Mouse (Mus musculus): ENCODE measurements around the gene Pcsk1n. TPM values are rescaled to one million over a fixed set of nuclear protein-coding genes. Genes with fewer than 3 reads are reported as not detected.
A peak's percentile ranks its signal among the peaks of the same experiment; 100 is the strongest.
"Not testable (repeated sequence)": the region's sequence is repeated elsewhere in the genome, so short reads cannot be mapped to it uniquely, and the experiment has no call there.

Pcsk1n gene
- 100 to 1,000 TPM; 412 to 461 (median 441) TPM for total RNA-seq (2022)

DNA sequence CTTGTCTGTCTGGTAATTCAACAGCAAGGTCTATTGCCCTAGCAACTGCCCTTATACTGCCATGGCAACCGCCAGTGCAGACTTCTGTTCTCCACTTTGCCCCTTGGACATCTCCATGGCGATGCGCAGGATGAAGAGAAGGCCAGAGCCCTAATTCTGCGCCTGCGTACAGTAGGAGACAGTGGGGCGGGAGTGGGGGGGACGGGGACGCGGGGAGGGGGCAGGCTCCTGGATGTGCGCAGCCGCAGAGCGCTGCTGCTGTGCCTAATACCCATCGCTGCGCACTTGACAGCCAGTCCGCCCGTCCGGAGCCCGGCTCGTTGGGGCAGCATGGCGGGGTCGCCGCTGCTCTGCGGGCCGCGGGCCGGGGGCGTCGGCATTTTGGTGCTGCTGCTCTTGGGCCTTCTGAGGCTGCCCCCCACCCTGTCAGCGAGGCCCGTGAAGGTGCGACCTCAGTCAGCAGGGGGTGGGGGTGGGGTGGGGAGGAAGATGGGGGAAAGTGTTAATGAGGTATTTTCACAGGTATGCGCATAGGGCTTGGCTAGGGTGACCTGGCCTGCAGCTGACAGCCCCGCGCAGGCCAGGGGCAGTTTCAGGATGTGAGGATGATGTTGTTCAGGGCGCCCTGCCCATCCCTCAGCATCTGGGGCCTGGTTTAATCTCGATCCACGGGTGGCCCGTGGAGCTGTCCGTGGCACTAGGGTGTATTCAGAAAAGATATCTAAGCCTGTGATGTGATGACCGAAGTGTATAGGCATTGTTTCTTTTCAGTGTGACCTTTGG, at the start of gene Pcsk1n:
TSS of gene Pcsk1n (plus strand) at position 222 of the 783 bp plus-strand sequence.
- peak in 1 of 2 experiments; percentile 36 for DNase-seq (ENCODE audit: low spot score in 2 of 2)

DNA sequence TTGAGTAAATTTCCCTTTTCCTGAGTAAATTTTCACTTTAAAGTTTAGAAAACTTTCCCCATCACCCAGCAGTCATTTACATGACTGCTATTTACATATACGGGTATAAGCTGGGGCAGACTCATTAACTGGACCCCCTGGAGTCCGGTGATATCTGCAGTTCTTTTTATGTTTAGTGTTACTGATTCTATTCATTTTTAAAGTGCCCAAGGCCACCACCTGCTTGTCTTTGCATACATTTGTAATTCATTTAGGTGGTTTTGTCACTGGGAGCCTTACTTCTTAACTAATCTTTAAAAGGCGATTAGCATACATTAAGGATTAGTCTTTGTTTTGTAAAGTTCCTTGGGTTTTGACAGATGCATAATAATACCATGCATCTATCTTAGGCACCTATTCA, 49.8 kb upstream of the Pcsk1n start:
- no peak for DNase-seq (ENCODE audit: low spot score in 2 of 2)

GRCm38 (mm10) chrX:7878007-7878419, 41.6 kb upstream of the Pcsk1n start, which contains the start of gene Pim2:
TSS of gene Pim2 (plus strand) at chrX:7878262.
- DNase-seq (ENCODE audit: low spot score in 2 of 2) = peak; percentile 50 to 87

DNA sequence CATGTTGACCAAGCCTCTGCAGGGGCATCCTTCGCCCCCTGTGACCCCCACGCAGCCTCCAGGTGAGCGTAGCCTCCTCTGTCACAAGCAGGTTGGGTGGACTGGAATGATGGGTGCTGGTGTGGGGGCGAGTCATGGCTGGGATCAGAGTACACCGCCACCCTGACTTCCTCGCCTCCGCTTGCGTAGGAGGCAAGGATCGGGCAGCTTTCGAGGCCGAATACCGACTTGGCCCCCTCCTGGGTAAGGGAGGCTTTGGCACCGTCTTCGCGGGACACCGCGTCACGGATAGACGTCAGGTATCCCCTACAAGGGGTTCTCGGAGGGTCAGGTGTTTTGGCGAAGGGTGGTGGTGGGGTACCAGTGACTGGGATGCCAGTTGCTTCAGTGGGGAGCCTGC, 41.1 kb upstream of the Pcsk1n start:
- peak in 1 of 2 experiments; percentile 31 for DNase-seq (ENCODE audit: low spot score in 2 of 2)

DNA sequence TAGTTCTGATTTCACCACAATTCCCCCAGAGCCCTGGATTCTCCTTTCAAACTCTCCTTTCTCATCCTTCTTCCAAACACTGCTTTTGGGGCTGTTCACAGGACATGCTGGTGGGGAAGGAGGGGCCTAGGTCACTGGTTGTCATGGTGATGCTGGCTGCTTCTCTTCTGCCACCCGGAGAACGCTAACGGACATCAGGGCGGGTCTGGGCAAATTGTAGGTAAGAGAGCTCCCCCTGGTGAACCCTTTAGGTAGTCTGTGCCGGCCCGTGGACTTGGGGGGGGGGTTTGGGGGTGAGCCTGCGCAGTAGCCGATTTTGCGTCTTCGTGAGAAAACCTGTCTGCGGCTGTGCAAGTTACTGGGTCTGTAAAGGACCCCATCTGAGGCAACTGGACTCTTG, 39.8 kb upstream of the Pcsk1n start:
- DNase-seq (ENCODE audit: low spot score in 2 of 2) = peak; percentile 31 to 70

DNA sequence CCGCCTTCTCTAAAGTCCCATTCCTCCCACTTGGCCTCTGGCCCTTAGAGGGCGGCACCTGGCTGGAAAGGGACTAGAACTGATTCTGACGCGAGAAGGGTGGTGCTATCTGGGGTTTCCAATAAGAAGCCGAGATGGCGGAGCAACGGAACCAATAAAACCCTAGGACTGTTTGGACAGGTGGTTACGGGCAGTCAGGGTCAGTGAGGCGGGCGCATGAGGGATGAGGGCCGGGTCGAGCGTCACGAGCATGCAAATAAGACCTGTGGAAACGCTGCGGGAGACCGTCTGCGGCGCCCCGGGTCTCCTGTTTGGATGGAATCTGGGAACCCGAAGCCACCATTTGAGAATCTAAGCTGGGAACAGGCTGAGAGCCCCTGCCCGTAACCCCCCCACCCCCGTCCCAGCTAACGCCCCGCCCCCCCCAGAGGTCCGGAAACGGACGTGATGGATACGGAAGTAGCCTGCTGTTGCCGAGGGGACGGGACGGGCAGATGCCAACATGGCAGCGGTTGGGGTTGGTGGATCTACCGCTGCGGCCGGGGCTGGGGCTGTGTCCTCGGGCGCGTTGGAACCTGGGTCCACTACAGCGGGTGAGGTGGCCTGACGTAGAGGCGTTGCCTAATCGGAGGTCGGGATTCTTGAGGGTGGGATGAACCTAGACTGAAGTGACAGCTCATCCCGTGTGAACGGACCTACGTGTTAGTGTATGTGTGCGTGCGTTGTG, 35.6 kb upstream of the Pcsk1n start, which contains the start of gene Slc35a2:
TSS of gene Slc35a2 (plus strand) at position 188 of the 727 bp plus-strand sequence.
- peak; percentile 54 to 81 for DNase-seq (ENCODE audit: low spot score in 2 of 2)

- no peak for DNase-seq (ENCODE audit: low spot score in 2 of 2)
Measured at GRCm38 (mm10) chrX:7898211-7898610, 21.4 kb upstream of the Pcsk1n start.

- DNase-seq (ENCODE audit: low spot score in 2 of 2) = peak; percentile 63 to 91
Measured at GRCm38 (mm10) chrX:7898880-7899874, 20.4 kb upstream of the Pcsk1n start, which contains the start of the genes Pqbp1 and Timm17b. TSS of gene Pqbp1 (minus strand) at chrX:7899269. TSS of gene Timm17b (plus strand) at chrX:7899357.

- DNase-seq (ENCODE audit: low spot score in 2 of 2) = no peak
Measured at GRCm38 (mm10) chrX:7904441-7904840, 15.2 kb upstream of the Pcsk1n start.

- DNase-seq (ENCODE audit: low spot score in 2 of 2) = no peak
Measured at GRCm38 (mm10) chrX:7907735-7908134, 11.9 kb upstream of the Pcsk1n start, which contains the start of gene Gm10491. TSS of gene Gm10491 (minus strand) at chrX:7907835.

GRCm38 (mm10) chrX:7909242-7909641, 10.4 kb upstream of the Pcsk1n start, which contains the start of gene Gm10490:
TSS of gene Gm10490 (plus strand) at chrX:7909542.
- not testable (repeated sequence) for DNase-seq (ENCODE audit: low spot score in 2 of 2)

- DNase-seq (ENCODE audit: low spot score in 2 of 2) = no peak
Measured at GRCm38 (mm10) chrX:7910473-7910872, 9.1 kb upstream of the Pcsk1n start.

- not testable (repeated sequence) for DNase-seq (ENCODE audit: low spot score in 2 of 2)
Measured at GRCm38 (mm10) chrX:7915669-7916068, 4.0 kb upstream of the Pcsk1n start.

- DNase-seq (ENCODE audit: low spot score in 2 of 2) = not testable (repeated sequence)
Measured at GRCm38 (mm10) chrX:7917960-7918359, 1.7 kb upstream of the Pcsk1n start.

DNA sequence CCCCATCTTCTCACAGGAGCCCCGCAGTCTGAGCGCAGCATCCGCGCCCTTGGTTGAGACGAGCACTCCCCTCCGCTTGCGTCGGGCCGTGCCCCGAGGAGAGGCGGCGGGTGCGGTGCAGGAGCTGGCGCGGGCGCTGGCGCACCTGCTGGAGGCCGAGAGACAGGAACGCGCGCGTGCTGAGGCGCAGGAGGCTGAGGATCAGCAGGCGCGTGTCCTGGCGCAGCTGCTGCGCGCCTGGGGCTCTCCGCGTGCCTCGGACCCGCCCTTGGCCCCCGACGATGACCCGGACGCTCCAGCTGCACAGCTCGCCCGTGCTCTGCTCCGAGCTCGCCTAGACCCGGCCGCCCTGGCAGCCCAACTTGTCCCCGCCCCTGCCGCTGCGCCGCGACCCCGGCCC, 2.4 kb downstream of the Pcsk1n start:
- DNase-seq (ENCODE audit: low spot score in 2 of 2) = no peak

DNA sequence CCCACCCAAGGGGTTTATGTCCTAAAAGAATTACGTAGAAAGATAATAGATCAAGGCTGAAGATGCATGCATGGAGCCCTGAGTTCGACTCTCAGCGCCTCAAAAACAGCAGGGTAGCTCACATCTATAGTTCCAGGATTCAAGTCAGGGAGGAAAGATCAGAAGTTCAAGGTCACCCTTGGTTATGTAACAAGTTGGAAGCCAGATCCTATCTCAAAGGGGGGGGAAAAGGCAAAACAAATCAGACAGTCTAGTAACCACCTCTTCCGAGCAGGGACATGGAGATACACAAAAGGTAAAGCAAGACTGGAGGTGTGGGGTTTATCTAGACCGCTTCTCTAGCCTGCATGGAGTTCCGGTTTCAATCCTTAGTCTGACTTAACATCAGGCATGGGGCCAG, 6.6 kb downstream of the Pcsk1n start:
- no peak for DNase-seq (ENCODE audit: low spot score in 2 of 2)

- no peak for DNase-seq (ENCODE audit: low spot score in 2 of 2)
Measured at GRCm38 (mm10) chrX:7927116-7927515, 7.5 kb downstream of the Pcsk1n start.

DNA sequence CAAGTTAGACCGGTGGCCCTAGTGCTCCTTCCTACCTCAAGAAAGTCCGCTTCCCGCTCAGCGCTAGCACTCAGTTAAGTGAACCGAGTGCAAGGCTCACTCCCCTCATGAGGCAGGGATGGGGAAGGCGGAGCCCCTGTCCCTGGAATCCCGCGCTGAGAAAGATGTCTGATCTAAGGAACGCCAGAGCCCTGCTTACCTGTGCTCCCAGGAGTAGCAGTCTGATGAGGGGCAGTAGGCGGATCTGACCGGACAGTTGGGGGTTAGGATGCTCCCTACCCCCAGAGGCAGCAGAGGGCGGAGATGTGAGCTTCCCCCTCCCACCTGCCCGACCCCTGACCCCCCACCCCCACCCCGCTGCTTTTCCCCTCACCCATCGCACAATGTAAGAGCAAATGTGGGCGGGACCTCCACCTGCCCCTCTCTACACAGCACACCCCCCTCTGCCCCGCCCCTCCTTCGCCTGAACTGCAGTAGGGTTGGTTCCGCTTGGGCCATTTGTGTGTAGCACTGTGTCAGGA, 8.7 kb downstream of the Pcsk1n start, which contains the start of gene Eras:
TSS of gene Eras (minus strand) at position 338 of the 521 bp plus-strand sequence.
- DNase-seq (ENCODE audit: low spot score in 2 of 2) = no peak

DNA sequence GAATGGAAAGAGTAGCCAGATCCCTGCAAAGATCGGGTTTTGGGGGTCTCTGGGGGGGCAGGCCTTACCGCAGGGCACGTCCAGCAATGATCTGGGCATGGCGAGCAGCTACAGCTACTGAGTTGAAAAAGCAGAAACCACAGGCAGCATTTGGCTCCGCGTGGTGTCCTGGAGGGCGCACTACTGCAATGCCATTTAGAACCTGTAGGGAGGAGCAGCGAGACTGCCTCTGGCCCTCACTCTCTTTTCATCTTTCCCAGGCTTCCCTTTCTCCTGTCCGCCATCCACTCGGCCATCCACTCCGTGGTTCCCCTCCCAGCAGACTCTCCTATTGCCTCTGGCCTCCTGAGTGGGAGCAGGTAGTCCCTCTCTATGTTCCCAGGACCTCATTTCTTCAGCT, 17.3 kb downstream of the Pcsk1n start:
- no peak for DNase-seq (ENCODE audit: low spot score in 2 of 2)

DNA sequence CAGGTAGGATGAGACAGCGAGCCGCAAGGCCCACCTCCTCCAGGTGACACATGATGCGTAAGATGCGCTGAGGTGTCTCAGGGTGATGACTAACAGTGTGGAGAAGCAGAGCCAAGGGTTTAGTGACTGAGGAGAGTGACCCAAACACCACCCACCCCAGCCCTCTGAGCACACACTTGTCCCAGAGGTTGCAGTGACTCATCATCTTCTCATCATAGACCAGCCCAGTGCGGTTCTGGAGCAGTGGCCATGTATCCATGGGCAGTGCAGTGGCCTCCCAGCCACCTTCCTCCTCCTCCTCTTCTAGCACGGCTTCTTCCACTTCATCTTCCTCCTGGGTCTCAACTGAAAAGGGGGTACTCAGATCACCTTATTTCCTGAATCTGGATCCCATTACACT, 18.0 kb downstream of the Pcsk1n start:
- no peak for DNase-seq (ENCODE audit: low spot score in 2 of 2)

Measured in left cerebral cortex, adult 8-10 months (tissue).